Mouse (Mus musculus) embryonic facial prominence, embryonic 11.5 days (tissue): ENCODE data around the gene Cela3b. TPM values are rescaled to one million over a fixed set of nuclear protein-coding genes. Genes with fewer than 3 reads are reported as not detected.

ENCODE experiments used
- ATAC-seq: fragments of 200-750 bp; cut with Nextera tagmentation; replicated peaks from 2 replicates; pipeline ENCODE4 v1.8.0; 2017; ENCODE audit warnings: low read depth; ENCODE audit not compliant: insufficient number of reproducible peaks, low FRiP score, low TSS enrichment
- DNase-seq: peaks from one replicate; pipeline ENCODE4 v3.0.0-alpha.2; 2015; ENCODE audit warnings: low spot score
- H3K27ac ChIP-seq: fragments of 300-500 bp; sonication (generic); replicated peaks from 2 replicates; pipeline ENCODE4 v1.5.1; 2014; ENCODE audit warnings: mild to moderate bottlenecking, low read depth, low read length, control low read depth
- H3K27me3 ChIP-seq: fragments of 300-500 bp; sonication (generic); 2 replicates; pipeline ENCODE4 v1.6.1; 2014; ENCODE audit warnings: mild to moderate bottlenecking, low read length, moderate library complexity, mixed read lengths; ENCODE audit not compliant: control insufficient read depth, insufficient read depth
- H3K36me3 ChIP-seq: fragments of 300-500 bp; sonication (generic); replicated peaks from 2 replicates; pipeline ENCODE4 v1.6.1; 2014; ENCODE audit warnings: low read depth, mild to moderate bottlenecking, low read length, moderate library complexity, mixed read lengths; ENCODE audit not compliant: control insufficient read depth, insufficient read depth
- H3K4me1 ChIP-seq: fragments of 300-500 bp; sonication (generic); 2 replicates; pipeline ENCODE4 v1.6.1; 2014; ENCODE audit warnings: low read length, mixed read lengths; ENCODE audit not compliant: control insufficient read depth, insufficient read depth
- H3K4me2 ChIP-seq: fragments of 300-500 bp; sonication (generic); 2 replicates; pipeline ENCODE4 v1.6.1; 2014; ENCODE audit warnings: low read depth, mild to moderate bottlenecking, control low read depth, low read length, moderate library complexity
- H3K4me3 ChIP-seq: fragments of 300-500 bp; sonication (generic); 2 replicates; pipeline ENCODE4 v1.5.1; 2014; ENCODE audit warnings: low read depth, low read length, control low read depth
- H3K9ac ChIP-seq: fragments of 300-500 bp; sonication (generic); replicated peaks from 2 replicates; pipeline ENCODE4 v1.6.1; 2014; ENCODE audit warnings: mild to moderate bottlenecking, control low read depth, low read length
- H3K9me3 ChIP-seq: fragments of 300-500 bp; sonication (generic); replicated peaks from 2 replicates; pipeline ENCODE4 v1.6.1; 2016; ENCODE audit warnings: mild to moderate bottlenecking, low read length, inconsistent platforms, mixed read lengths; ENCODE audit not compliant: control insufficient read depth
- WGBS: fragments of 180-500 bp; shearing (Covaris S2); extraction: QIAGEN DNeasy Blood & Tissue Kit; methylation state at CpG from one replicate; pipeline ENCODE4 v1.1.7; 2014; 5-methylcytosine and 5-hydroxymethylcytosine counted together
- polyA plus RNA-seq: library from polyadenylated mRNA; unstranded; fragments of >200 nt; fragmentation: Nextera tagmentation; extraction: Ambion mirVana; gene quantifications from 2 replicates; pipeline ENCODE4 v1.2.1, GENCODE M21; 2014

The Cela3b gene
- polyA plus RNA-seq, 1 experiment from 2014 or later: not detected

DNA sequence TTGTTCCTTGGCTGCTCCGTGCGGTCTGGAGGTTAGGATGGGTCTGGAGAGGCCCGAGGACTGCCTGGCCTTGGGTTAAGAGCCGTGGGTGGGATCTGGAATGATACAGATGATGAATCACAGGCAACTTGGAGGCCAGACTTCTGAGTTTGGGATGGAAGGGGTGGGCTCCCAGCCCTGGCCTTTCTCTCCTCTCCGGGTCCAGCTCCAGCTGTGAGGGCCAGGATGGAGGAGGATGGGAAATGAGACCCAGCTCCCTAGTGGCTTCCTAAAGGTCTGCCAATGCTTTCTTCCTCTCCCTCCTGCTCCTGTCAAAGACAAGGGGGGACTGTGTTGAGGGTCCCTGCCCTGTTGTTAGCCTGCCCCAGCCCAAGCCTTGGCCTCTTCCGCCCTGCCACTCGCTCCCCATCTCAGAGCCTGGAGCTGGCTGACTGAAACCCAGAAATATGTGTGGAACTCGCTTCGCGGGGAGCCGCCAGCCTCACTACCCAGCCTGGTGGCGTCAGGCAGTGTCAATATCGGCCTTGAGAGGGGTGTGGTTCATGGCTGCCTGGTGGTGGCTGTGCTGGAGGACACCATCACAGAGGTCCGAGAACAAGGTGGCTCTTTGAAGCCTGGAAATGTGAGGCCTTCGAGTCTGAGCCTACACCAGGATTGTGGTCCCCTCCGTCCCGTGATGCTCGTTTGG lies 43.5 kb upstream of the Cela3b start:
- H3K9me3 ChIP-seq: no peaks in the 10 kb centered on the region
- no peak overlapping the region for H3K4me2 ChIP-seq
- no peak overlapping the region for H3K4me3 ChIP-seq
- DNase-seq (no peak), ATAC-seq (no peak)
- no peak overlapping the region for H3K27ac ChIP-seq
- H3K9ac ChIP-seq: peak overlapping the region; percentile 2; the same call in 1 of the 2 replicates
- no peaks in the 10 kb centered on the region for H3K27me3 ChIP-seq
- WGBS: 73% methylated on average over 18 of the region's 18 CpGs
- H3K36me3 ChIP-seq: no peaks in the 10 kb centered on the region
- peaks cover 11% of the 10 kb centered on the region for H3K4me1 ChIP-seq

DNA sequence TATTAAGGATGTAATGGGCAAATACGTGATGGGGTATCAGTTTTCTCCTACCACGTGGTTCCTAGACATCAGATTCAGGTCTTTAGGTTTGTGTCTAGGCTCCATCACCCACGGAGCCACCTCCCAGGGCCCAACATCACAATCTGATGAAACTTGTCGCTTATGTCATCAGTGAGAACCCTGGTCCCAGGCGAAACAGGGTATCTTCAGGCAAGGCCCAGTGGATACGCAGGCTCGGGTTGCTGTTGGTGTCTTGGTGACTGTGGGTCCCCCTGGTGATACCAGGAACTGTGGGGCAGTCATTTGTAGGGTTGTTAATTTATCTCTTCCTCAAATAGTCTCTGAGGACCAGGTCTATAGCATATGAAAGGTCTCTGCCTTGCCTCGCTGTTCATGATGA lies 42.9 kb upstream of the Cela3b start:
- Histone ChIP-seq H3K36me3 (no peaks in the 10 kb centered on the region), H3K4me2 (no peak overlapping the region), H3K27me3 (no peaks in the 10 kb centered on the region), H3K27ac (no peak overlapping the region), H3K9ac (no peak overlapping the region; the same call in 1 of the 2 replicates), H3K9me3 (no peaks in the 10 kb centered on the region), H3K4me1 (peaks cover 11% of the 10 kb centered on the region), H3K4me3 (no peak overlapping the region)
- ATAC-seq (no peak), DNase-seq (no peak)
- 82% methylated on average over 8 of the region's 8 CpGs for WGBS

DNA sequence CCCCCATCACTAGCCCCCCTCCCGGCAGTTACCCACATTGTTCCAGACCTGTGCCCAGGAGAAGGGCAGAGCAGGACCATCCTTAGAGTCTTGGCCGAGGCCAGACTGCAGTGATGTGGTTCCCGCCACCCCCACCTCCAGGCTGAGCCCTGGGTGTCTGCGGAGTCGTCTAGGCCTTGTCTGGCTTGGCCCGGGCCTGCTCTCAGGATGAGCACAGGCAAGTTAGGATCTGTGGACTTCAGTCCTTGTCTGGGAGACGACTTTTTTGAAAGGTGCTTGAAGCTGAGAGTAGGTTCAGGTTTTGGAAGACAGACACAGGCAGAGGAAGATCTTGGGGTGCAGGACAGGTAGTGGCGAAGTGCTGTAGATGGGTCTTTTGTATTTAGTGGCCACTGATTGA lies 41.0 kb upstream of the Cela3b start:
- Histone ChIP-seq H3K4me1 (peaks cover 3% of the 10 kb centered on the region; the same call in 1 of the 2 replicates), H3K4me3 (no peak overlapping the region)

DNA sequence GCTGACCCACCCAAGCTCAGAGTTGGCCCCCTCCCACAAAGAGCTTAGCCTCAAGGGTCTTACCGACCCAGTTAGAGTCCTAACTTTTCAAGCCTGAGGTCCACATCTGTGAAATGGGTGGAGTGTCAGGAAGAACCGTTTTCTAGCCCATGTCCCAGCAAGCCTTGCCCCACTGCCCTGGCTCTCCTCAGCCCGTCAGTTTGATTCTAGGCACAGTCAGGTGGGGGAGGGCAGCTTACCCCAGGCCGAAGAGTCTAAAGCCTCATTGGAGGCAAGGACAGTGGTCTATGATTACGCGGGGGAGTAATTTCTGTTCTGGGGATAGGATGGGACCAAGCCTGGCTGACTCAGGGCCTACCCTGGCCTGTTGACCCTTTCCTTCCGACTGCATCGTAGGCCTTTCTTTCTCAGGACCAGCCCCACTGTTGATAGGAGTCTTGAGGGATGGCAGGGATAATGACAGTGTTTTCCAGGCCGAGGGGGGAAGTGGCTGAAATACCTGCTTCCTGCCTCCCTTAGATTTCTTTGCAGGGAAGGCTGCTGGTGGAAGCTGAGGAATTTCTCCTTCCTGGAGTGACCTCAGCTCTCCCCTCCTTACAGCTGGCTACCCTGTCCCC lies 40.5 kb upstream of the Cela3b start:
- no peak for DNase-seq
- Histone ChIP-seq H3K27me3 (no peaks in the 10 kb centered on the region), H3K9me3 (no peaks in the 10 kb centered on the region), H3K4me3 (peak overlapping the region; percentile 76; the same call in 1 of the 2 replicates), H3K36me3 (no peaks in the 10 kb centered on the region), H3K9ac (peak overlapping the region; percentile 28), H3K27ac (peak overlapping the region; percentile 29), H3K4me2 (peak overlapping the region; percentile 5; the same call in 1 of the 2 replicates), H3K4me1 (no peaks in the 10 kb centered on the region)
- 56% methylated on average over 9 of the region's 9 CpGs for WGBS
- no peak for ATAC-seq

More for the DNA sequence above, 41.0 kb upstream of the Cela3b start:
- H3K4me2 ChIP-seq: no peak overlapping the region; the same call in 1 of the 2 replicates
- no peak for DNase-seq
- peak overlapping the region; percentile 29 for H3K27ac ChIP-seq
- peak overlapping the region; percentile 28 for H3K9ac ChIP-seq
- no peaks in the 10 kb centered on the region for H3K9me3 ChIP-seq
- no peaks in the 10 kb centered on the region for H3K36me3 ChIP-seq
- 59% methylated on average over 8 of the region's 8 CpGs for WGBS
- H3K27me3 ChIP-seq: no peaks in the 10 kb centered on the region
- ATAC-seq: no peak

DNA sequence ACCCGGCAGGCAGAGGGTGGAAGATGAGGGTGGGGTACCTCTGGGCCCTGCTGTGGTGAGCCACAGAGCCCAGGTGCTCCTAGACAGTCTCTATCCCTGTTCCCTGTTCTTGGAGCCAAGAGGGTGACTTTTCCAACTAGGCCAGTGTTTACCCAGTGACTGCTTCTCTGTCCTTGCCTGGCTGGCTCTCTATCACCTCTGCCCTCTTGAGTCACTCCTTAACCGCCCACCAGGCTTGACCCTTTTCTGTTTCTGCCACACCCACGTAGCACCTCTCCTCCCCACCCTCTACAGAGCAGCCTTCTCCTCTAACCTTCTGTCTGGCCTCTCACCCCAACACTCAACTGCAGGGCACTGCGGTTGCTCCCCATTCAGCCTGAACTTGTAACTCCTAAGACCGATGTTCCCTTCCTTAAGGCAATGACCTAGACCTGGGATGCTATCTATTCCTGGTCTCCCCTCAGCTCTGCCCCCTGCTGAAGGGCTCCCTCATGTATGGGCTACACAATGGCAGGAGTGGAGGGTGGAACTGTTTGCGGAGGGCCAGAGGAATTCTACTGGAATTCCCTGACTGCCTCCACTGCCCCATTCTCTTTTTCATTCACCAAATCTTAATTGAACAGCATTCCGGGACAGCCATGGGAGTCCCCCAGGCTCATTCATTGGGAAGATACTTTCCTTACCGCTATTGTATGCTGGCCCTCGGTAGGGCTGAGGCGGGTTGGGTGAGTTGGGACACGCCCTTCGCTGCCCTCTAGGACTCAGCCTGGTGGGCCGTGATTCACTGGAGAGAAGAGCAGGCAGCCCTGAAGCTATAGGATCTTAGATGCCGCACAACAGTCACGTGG lies 39.7 kb upstream of the Cela3b start:
- no peak overlapping the region for H3K27ac ChIP-seq
- H3K36me3 ChIP-seq: no peaks in the 10 kb centered on the region
- ATAC-seq: 0 out of 2 replicates have a peak, but pooled peaks have one; percentile 8
- H3K9ac ChIP-seq: peak overlapping the region; percentile 79
- no peaks in the 10 kb centered on the region for H3K27me3 ChIP-seq
- 43% methylated on average over 15 of the region's 15 CpGs for WGBS
- no peak for DNase-seq
- peak overlapping the region; percentile 91 for H3K4me2 ChIP-seq
- H3K9me3 ChIP-seq: no peaks in the 10 kb centered on the region
- H3K4me3 ChIP-seq: peak overlapping the region; percentile 76
- H3K4me1 ChIP-seq: no peaks in the 10 kb centered on the region

DNA sequence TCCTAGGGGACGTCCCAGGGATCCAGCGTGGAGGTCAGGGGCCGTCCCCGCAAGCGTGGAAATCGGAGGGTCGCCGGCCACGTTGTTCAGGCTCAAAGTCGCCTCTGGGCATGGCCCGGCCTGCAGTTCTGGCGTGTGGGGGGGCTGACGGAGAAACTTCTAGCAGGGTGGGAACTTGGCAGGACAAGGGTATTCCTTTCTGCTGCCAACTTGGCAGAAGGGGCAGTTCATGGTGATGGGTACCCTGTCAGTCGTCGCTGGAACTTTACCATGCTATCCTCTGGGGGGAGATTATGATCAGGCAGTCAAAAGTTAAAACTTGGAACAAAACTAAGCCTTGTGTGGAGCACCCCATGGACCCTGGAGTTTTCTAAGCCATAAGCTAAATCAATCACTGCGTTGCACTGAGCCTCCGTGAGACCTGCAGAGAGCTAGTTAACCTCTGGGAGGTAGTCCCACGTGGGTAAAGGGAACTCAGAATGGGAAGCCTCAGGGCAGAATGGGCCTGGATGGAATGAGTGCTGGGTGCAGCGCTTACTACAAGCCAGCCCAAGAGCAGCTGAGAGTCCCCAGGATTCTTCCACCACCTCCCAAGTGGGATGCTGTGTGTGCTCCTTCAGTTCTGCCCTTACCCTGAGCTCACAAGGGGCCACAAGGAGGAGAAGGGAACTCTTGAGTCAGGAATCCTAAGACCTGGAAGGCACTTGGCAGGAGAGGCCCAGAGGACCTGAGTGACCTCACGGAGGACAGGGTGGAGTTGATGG lies 38.9 kb upstream of the Cela3b start:
- WGBS: 4% methylated on average over 19 of the region's 20 CpGs
- Histone ChIP-seq H3K4me3 (peak overlapping the region; percentile 76), H3K4me2 (peak overlapping the region; percentile 91), H3K27ac (peak overlapping the region; percentile 42), H3K27me3 (no peaks in the 10 kb centered on the region), H3K36me3 (no peaks in the 10 kb centered on the region), H3K4me1 (no peaks in the 10 kb centered on the region), H3K9ac (peak overlapping the region; percentile 79), H3K9me3 (no peaks in the 10 kb centered on the region)
- DNase-seq (peak; percentile 52), ATAC-seq (0 out of 2 replicates have a peak, but pooled peaks have one; percentile 0)

DNA sequence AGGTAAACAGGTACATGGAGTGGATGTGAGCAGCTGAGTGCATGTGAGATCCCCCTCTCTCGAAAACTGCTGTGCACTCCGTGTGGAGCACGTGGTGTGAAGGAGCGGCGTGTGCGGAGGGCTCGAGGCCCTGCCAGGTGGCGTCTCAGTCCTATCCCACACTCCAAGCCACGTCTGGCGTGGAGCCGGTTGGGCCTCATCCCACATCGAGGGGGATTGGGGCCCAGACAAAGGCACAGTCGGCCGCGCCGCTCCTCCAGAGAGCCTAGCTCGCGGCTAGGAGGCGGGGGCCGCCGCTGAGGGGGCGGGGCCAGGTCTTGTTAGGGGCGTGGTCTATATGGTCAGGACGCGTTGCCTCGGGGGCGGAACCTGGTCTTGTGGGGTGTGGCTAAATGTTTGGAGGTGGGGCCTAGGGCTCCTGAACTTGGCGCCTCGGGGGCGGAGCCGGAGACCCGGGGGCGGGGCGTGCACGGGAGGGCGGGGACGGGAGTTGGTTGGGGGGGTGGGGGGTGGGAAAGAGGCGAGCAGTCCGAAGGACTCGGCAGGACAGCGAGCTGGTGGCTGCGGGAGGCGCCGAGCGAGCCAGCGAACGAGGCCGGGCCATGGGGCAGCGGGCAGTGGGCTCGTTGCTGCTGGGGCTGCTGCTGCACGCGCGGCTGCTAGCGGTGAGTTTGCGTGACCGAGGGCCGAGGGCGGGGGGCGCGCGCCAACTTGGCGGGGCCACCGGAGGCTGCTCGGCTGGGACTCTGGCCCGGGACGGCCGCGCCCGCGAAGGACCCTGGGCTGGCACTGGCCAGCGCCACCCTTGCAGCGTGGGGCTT lies 38.1 kb upstream of the Cela3b start, which contains the start of gene Hspg2:
Gene Hspg2 (plus strand): TSS at position 510 of the 821 bp plus-strand sequence.
- peak; percentile 87 for ATAC-seq
- H3K4me1 ChIP-seq: no peaks in the 10 kb centered on the region

More for the DNA sequence above, 38.1 kb upstream of the Cela3b start, which contains the start of gene Hspg2:
- peak within 1 kb of the TSS; percentile 91 for H3K4me2 ChIP-seq
- peak within 1 kb of the TSS; percentile 42 for H3K27ac ChIP-seq
- peak; percentile 99 for DNase-seq
- H3K27me3 ChIP-seq: no peaks in the 10 kb centered on the region
- H3K9ac ChIP-seq: peak within 1 kb of the TSS; percentile 79
- no peaks in the 10 kb centered on the region for H3K36me3 ChIP-seq
- WGBS: 2% methylated on average over 65 of the region's 72 CpGs
- no peaks in the 10 kb centered on the region for H3K9me3 ChIP-seq
- peak within 1 kb of the TSS; percentile 76 for H3K4me3 ChIP-seq
